Mouse (Mus musculus) CH12.LX (cell line): ENCODE measurements around the gene Cenpm.

ENCODE experiments used
- CHD1 ChIP-seq: IDR thresholded peaks from 2 replicates; pipeline ENCODE4 v1.6.1; 2012; ENCODE audit warnings: low read depth, low read length, improper control_type of control experiment, inconsistent platforms
- MEF2A ChIP-seq: IDR thresholded peaks from 2 replicates; pipeline ENCODE4 v1.6.1; 2014; ENCODE audit warnings: low read depth, mild to moderate bottlenecking, inconsistent platforms, low read length, improper control_type of control experiment, borderline replicate concordance

DNA sequence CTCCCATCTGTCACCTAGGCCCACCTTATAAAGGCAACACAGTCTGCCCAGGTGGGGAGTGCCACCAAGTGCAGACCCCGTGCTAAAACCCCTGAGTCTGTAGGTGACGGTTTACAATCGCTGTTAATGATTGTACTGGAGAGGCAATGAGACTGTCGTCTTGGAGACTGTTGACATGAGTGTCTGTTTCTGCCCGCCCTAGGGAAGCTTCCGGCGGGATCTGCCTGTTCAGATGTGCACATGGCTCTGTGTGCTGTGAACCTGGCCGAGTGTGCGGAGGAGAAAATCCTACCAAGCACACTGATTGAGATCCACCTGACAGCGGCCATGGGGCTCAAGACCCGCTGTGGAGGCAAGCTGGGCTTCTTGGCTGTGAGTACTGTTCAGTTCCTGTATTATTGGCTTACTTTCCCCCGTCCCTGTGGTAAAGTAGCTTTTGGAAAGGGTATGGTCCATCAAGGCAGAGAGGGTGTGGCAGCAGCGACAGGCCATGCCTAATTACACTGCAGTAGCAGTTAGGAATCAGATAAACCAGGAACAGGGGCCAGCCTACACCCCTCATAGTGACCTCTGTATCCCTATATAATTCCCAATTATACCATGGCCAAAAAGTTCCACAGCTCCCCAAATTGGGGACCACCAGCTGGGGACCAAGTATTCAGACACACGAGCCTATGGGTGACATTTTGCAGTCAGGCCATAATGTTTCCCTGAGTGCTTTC, 59.3 kb downstream of the Cenpm start:
- no peak for TF ChIP-seq CHD1
- no peak for TF ChIP-seq MEF2A
